Mouse (Mus musculus): Measurements from ENCODE around the gene Leng9.

The Leng9 gene

DNA sequence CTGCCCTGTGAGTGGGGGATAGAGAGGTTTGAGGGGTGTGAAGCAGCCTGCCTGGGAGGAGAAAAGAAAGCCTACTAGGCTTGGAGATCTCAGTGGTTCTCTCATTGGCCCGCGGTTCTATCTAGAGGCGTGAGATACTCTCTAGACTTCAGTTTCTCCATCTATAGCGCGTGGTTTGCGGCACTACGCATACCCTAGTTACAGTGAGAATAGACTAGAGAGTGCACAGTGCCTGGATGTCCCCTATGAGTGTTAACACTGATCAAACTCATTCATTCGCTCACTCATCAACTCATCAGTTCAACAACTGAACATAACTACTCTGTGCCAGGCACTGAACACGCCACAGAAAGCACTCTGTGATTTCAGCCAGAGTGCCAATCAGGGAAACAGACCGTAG lies 27.4 kb downstream of the Leng9 start:
- DNase-seq = no peak

DNA sequence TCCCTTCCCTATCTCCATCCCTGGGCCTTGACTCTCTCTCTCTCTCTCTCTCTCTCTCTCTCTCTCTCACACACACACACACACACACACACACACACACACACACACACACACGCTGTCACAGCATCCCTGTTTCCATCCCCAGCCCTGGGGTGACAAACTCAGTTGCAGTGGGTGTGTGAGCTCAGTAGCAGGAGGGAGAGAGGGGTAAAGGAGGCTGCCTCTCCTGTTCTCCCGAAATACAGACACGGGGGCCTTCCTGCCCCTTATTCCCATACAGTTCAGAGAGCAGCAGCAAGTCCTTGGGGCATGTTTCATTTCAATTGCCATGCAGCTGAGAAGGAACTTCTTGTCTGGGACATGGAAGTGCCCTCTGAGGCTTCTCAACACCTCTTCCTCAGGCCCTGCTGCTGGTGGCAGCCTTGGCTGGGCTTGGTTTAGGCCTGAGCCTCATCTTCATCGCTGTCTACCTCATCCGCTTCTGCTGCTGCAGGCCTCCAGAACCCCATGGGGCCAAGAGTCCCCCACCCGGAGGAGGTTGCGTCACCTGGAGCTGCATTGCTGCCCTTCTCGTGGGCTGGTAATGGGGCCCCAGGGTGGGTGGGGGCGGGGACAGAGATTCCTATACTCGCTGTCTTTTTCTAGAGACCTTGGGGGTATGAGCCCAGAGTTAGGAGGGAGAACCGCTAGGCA lies 28.0 kb downstream of the Leng9 start:
- DNase-seq = no peak

DNA sequence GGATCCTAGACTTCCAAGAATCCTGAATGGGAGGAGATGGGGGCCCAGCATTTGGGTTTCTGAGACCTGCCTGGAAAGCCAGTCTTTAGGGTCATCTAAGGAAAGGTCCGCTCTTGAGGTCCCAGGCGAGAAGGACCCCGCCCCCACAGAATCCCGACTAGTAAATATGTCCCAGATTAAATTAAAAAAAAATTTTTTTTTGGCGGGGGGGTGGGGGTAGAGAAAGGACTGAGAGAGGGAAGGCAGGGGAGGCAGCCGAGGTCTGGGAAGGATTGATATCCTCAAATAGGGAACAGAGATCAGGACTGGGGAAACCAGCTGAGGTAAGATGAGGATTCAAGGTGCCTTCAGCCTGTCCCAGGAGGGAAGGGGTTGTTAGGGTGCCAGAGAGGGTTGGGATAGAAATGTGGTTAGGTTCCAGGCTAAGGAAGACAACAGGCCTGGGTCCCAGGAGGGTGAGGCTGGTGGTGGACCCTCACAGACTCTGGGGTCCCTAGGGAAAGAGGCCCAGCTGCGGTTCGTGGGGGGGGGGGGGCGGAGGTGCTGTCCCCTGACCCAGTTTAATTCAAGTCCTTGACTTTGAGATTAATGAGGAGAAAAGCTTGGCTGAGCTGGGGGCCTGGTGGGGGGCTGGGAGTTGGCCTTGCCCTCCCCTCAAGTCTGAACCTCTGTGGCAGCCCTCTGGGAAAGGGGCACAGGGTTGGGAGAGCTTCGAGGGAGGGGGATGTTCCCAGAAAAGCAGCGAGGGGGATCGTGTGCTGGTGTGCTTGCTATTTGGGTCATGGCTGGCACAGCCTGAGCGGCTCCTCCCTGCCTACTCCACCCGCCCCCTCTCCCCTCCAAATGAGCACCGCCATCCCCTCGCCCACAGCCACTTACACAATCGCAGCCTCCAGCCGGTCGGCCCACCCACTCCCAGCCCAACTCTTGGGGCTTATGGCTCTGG lies 29.9 kb downstream of the Leng9 start:
- no peak for DNase-seq

DNA sequence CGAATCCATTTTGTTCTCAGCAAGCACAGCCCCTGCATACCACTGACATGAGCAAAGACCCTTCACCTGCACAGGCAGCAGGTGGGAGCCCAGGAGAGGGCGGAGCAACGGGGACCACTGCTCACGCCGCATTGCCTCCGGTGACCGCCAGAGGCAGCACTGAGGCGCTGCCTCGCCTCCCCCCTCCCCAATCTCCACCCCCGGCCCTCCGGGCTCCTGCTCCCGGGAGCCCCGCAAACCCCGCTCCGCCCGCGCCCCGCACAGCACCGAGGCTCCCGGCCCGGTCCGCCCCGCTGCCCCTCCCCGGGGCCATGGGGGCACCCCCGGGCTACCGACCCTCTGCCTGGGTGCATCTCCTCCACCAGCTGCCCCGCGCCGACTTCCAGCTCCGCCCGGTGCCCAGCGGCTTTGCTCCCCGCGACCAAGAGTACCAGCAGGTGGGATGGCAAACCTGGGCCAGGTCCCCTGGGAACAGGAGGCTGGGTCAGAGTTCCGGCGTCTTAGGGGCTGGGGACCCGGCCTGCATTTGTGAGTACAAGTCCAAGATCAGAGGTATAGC lies 30.8 kb downstream of the Leng9 start, which contains the start of gene Ttyh1:
TSS of gene Ttyh1 (plus strand) at position 65 of the 559 bp plus-strand sequence.
- peak; percentile 58 for DNase-seq

DNA sequence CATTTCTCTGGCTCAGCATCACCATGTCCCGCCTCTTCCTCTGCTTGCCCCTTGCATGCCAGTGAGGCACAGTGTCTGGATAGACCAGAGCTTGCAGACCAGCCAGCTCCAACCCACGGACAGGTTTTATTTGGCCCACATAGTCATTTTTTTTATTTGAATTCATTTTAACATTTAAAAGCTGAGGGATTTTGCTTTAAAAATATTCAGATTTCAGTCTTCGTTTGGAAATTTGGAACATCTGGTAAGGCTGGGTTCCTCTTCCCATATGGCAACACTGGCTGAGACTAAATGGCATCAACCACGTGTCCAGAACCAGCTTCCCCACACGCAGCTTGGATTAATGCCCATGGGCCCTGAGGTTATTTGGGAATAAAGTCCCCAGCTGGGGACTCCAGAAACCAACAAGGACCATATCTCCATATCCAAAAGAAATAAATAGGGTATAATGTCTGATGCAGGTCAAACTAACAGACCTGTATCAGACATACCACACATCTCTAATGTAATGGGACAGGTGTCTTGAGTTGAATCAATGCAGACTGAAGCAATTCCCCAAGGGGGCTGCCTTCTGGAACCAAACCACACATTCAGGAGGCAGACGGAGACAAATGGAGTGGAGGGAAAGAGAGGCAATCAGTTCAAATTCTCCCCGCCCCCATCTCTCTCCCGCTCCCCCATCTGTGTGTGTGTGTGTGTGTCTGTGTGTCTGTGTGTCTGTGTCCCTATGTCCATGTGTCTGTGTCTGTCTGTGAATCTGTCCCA lies 32.9 kb downstream of the Leng9 start:
- no peak for DNase-seq

DNA sequence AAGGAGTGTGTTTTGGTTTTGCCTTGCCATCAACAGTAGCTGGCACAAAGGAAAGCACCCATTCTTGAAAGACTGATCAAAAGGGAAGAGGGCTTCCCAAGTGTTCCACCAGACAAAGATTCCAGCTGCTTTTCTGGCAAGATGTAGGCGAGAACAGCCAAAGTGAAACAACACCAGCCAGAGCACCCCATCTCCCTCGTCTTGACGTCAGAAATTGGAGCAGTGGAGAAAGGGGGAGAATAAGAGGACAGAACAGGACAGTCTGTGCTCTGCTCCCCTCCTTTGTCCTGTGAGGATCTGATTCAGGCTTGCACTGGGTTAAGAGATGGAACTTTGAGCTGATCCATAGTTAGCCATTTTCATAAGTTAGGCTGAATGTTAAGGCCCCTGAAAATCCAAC lies 38.4 kb downstream of the Leng9 start:
- DNase-seq = no peak

DNA sequence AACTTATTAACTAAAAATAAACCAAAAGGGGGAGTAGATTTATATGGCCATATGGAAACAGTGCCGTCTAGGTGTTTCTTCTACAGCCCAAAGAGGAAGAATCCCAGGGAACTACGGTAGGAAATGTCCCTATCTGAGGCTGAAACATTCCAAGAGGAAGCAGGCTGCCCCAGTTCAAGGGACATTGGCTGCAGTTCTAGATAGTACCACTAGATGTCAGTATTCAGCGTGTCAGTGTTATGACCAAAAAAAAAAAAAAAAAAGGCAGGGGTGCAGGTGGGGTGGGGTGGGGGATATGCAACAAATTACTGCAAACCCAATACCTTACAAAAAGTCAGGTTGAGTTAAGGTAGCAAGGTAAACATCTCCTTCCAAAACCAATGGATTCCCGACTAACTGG lies 46.8 kb downstream of the Leng9 start:
- DNase-seq = peak; percentile 40

DNA sequence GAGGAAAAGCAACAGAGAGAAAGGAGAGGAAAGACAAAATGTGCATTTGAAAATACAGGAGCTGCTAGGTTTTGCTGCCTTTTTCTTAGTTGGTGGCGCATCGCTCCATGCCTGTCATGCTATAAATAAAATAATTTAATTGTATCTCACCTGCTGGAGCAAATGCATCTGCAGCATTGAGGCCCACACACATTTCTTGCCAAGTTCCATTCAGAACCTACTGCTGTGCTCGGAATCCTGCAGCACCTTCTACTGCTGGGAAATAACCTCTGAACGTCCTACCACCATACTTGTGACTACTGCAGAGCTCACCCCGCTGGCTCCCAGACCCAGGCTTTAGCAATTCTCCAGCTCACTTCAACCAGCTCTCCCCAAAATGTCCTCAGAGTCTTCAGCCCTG lies 49.0 kb downstream of the Leng9 start:
- no peak for DNase-seq

DNA sequence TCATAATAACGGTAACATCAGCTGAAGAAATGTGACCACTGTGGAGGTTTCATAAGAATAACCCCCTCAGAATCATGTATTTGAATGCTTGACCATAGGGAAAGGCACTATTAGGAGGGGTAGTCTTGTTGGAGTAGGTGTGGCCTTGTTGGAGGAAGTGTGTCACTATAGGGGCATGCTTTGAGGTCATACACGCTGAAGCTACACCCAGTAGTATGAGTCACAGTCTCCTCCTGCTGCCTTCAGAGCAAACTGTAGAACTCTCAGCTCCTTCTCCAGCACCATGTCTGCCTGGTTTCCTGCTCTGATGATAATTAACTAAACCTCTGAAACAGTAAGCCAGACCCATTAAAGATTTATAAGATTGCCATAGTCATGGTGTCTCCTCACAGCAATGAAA lies 51.3 kb downstream of the Leng9 start:
- DNase-seq = no peak

DNA sequence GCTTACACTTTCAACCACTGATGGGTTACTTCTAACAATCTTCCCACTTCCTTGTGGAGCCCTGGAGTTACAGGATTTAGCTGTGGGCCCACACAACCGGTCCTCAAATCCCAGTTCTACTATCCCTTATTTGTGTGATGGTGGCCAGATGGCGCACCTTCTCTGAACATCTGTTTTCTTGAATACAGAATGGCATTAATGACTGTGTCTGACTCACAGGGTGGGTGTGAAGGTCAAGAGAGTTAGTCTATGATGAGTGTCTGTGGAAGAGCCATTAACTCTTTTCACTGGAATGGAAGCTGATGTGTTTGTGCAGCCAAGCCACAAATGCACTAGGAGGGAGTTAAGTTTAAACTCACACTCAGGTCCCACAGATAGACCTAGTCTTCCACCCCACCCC lies 51.9 kb downstream of the Leng9 start:
- DNase-seq = no peak
